Mouse (Mus musculus) gastrocnemius, postnatal 36 days (tissue): ENCODE measurements around the gene Cpa2. TPM values are rescaled to one million over a fixed set of nuclear protein-coding genes. Genes with fewer than 3 reads are reported as not detected.
A peak's percentile ranks its signal among the peaks of the same experiment; 100 is the strongest.

Experiments used
- DNase-seq, 2 experiments: peaks; one replicate each; pipeline ENCODE4 v3.0.0; 2022
- intact Hi-C: fragments of 180-260 bp; cut with DNase I; formaldehyde crosslinking; loops from one replicate; pipeline ENCODE4 v1.15.1; 2025
- long read RNA-seq, 2 experiments: library from polyadenylated mRNA; stranded (forward); transcript quantifications; one replicate each; pipeline ENCODE4 v2.0.0; 2021
- total RNA-seq, 2 experiments: library from RNA; stranded (reverse); gene quantifications; 2 replicates each; pipeline ENCODE4 v1.2.3; 2021

Gene Cpa2
- total RNA-seq, result not detected
- long read RNA-seq, experiment 1, result 0 reads
- long read RNA-seq, experiment 2, result 0 reads

GRCm38 (mm10) chr6:30541009-30541799 is at the start of gene Cpa2:
Cpa2 (plus strand) TSS chr6:30541582.
- DNase-seq, result no peak
- intact Hi-C loops, result loop anchor here (10.0 kb wide), 1 partner anchor 134 kb away; no protein-coding TSS in a partner anchor

GRCm38 (mm10) chr6:30499049-30499448 is 42.3 kb upstream of the Cpa2 start:
- intact Hi-C loops, result no loop called here
- no peak for DNase-seq

- no peak for DNase-seq
- intact Hi-C loops, result no loop called here
Observed at GRCm38 (mm10) chr6:30508824-30509223, 32.6 kb upstream of the Cpa2 start.

- intact Hi-C loops, result no loop called here
- DNase-seq, result peak; percentile 97 to 100
Observed at GRCm38 (mm10) chr6:30509265-30510239, 31.8 kb upstream of the Cpa2 start, which contains the start of the genes Tmem209 and Ssmem1. Tmem209 (minus strand) TSS chr6:30509783. Ssmem1 (plus strand) TSS chr6:30509849.

- no peak for DNase-seq
- intact Hi-C loops, result no loop called here
Observed at GRCm38 (mm10) chr6:30510291-30510690, 31.1 kb upstream of the Cpa2 start.

- intact Hi-C loops, result no loop called here
- DNase-seq, result no peak
Observed at GRCm38 (mm10) chr6:30514242-30514641, 27.1 kb upstream of the Cpa2 start.

GRCm38 (mm10) chr6:30520400-30520799 is 21.0 kb upstream of the Cpa2 start:
- DNase-seq, result no peak
- intact Hi-C loops, result no loop called here

- intact Hi-C loops, result no loop called here
- no peak for DNase-seq
Observed at GRCm38 (mm10) chr6:30525456-30526332, 15.7 kb upstream of the Cpa2 start.

- intact Hi-C loops, result no loop called here
- DNase-seq, result no peak
Observed at GRCm38 (mm10) chr6:30526586-30527515, 14.5 kb upstream of the Cpa2 start.

- intact Hi-C loops, result no loop called here
Observed at GRCm38 (mm10) chr6:30528800-30529199, 12.6 kb upstream of the Cpa2 start.

GRCm38 (mm10) chr6:30535340-30535739 is 6.0 kb upstream of the Cpa2 start:
- intact Hi-C loops, result loop anchor here (2.0 to 10.0 kb wide), 2 partner anchors 389 to 447 kb away; no protein-coding TSS in a partner anchor
- DNase-seq, result no peak

More at GRCm38 (mm10) chr6:30528800-30529199, 12.6 kb upstream of the Cpa2 start:
- no peak for DNase-seq

- DNase-seq, result no peak
- intact Hi-C loops, result loop anchor here (10.0 kb wide), 1 partner anchor 387 kb away; no protein-coding TSS in a partner anchor
Observed at GRCm38 (mm10) chr6:30538240-30538639, 3.1 kb upstream of the Cpa2 start.

GRCm38 (mm10) chr6:30538800-30539199 is 2.6 kb upstream of the Cpa2 start:
- intact Hi-C loops, result loop anchor here (10.0 kb wide), 1 partner anchor 386 kb away; no protein-coding TSS in a partner anchor
- DNase-seq, result no peak

- DNase-seq, result no peak
- intact Hi-C loops, result loop anchor here (10.0 kb wide), 1 partner anchor 133 kb away; no protein-coding TSS in a partner anchor
Observed at GRCm38 (mm10) chr6:30542277-30542676, 895 bp downstream of the Cpa2 start.

GRCm38 (mm10) chr6:30543077-30543476 is 1.7 kb downstream of the Cpa2 start:
- no peak for DNase-seq
- intact Hi-C loops, result loop anchor here (10.0 kb wide), 1 partner anchor 132 kb away; no protein-coding TSS in a partner anchor

- no peak for DNase-seq
- intact Hi-C loops, result loop anchor here (10.0 kb wide), 1 partner anchor 131 kb away; no protein-coding TSS in a partner anchor
Observed at GRCm38 (mm10) chr6:30543851-30544250, 2.5 kb downstream of the Cpa2 start.

GRCm38 (mm10) chr6:30545689-30546088 is 4.3 kb downstream of the Cpa2 start:
- DNase-seq, result no peak
- intact Hi-C loops, result loop anchor here (10.0 kb wide), 1 partner anchor 129 kb away; no protein-coding TSS in a partner anchor

- intact Hi-C loops, result loop anchor here (10.0 kb wide), 1 partner anchor 128 kb away; no protein-coding TSS in a partner anchor
Observed at GRCm38 (mm10) chr6:30546571-30547273, 5.3 kb downstream of the Cpa2 start.

More at GRCm38 (mm10) chr6:30546571-30547273, 5.3 kb downstream of the Cpa2 start:
- no peak for DNase-seq
